Mouse (Mus musculus): ENCODE results near the gene Slc9b2.

GRCm38 (mm10) chr3:135300081-135300480 lies 7.4 kb upstream of the Slc9b2 start:
- no peak for TF ChIP-seq CTCF (IDR thresholded peaks at IDR 0.05; ENCODE audit: extremely low read depth, insufficient read depth, low read length)
- TF ChIP-seq POLR2A (IDR thresholded peaks at IDR 0.05; ENCODE audit: extremely low read depth, insufficient read depth, low read length), result no peak

Data from cortical plate, adult 2 months (tissue).